Mouse (Mus musculus) embryonic facial prominence, embryonic 14.5 days (tissue): ENCODE results near the gene Pcgf2. TPM values are rescaled to one million over a fixed set of nuclear protein-coding genes. Genes with fewer than 3 reads are reported as not detected.
A peak's percentile ranks its signal among the peaks of the same experiment; 100 is the strongest.

Source experiments
- ATAC-seq: fragments of 200-750 bp; cut with Nextera tagmentation; 2 replicates; pipeline ENCODE4 v1.8.0; 2017; ENCODE audit warnings: low read depth, moderate number of reproducible peaks, moderate TSS enrichment
- DNase-seq: peaks from one replicate; pipeline ENCODE4 v3.0.0-alpha.2; 2015; ENCODE audit warnings: low spot score
- H3K27ac ChIP-seq: fragments of 300-500 bp; sonication (generic); replicated peaks from 2 replicates; pipeline ENCODE4 v1.5.1; 2014; ENCODE audit warnings: low read depth, mild to moderate bottlenecking, low read length, moderate library complexity
- H3K27me3 ChIP-seq: fragments of 300-500 bp; sonication (generic); replicated peaks from 2 replicates; pipeline ENCODE4 v1.6.1; 2014; ENCODE audit warnings: low read length; ENCODE audit not compliant: control insufficient read depth, insufficient read depth
- H3K36me3 ChIP-seq: fragments of 300-500 bp; sonication (generic); 2 replicates; pipeline ENCODE4 v1.6.1; 2014; ENCODE audit warnings: low read length, mixed read lengths; ENCODE audit not compliant: control insufficient read depth, insufficient read depth
- H3K4me1 ChIP-seq: fragments of 300-500 bp; sonication (generic); 2 replicates; pipeline ENCODE4 v1.6.1; 2014; ENCODE audit warnings: antibody characterized with exemption, low read length; ENCODE audit not compliant: control insufficient read depth, insufficient read depth
- H3K4me2 ChIP-seq: fragments of 300-500 bp; sonication (generic); 2 replicates; pipeline ENCODE4 v1.6.1; 2014; ENCODE audit warnings: low read depth, mild to moderate bottlenecking, low read length, moderate library complexity, mixed read lengths
- H3K4me3 ChIP-seq: fragments of 300-500 bp; sonication (generic); 2 replicates; pipeline ENCODE4 v1.5.1; 2014; ENCODE audit warnings: low read depth, mild to moderate bottlenecking, low read length
- H3K9ac ChIP-seq: fragments of 300-500 bp; sonication (generic); 2 replicates; pipeline ENCODE4 v1.6.1; 2014; ENCODE audit warnings: low read depth, mild to moderate bottlenecking, low read length, moderate library complexity, mixed read lengths
- H3K9me3 ChIP-seq: fragments of 300-500 bp; sonication (generic); 2 replicates; pipeline ENCODE4 v1.6.1; 2016; ENCODE audit warnings: low read length; ENCODE audit not compliant: control insufficient read depth
- WGBS: fragments of 180-500 bp; shearing (Covaris S2); extraction: QIAGEN DNeasy Blood & Tissue Kit; methylation state at CpG from one replicate; pipeline ENCODE4 v1.1.7; 2014; 5-methylcytosine and 5-hydroxymethylcytosine counted together
- polyA plus RNA-seq: library from polyadenylated mRNA; unstranded; fragments of >200 nt; fragmentation: Nextera tagmentation; extraction: Ambion mirVana; gene quantifications from 2 replicates; pipeline ENCODE4 v1.2.1, GENCODE M21; 2014

The Pcgf2 gene
- polyA plus RNA-seq, 1 experiment from 2014 or later: 12.7 TPM

- H3K27me3 ChIP-seq: peaks cover 18% of the 10 kb centered on the region
- ATAC-seq (no peak), DNase-seq (no peak)
- H3K27ac ChIP-seq: peak overlapping the region; percentile 83
- H3K36me3 ChIP-seq: peaks cover 37% of the 10 kb centered on the region
- no peaks in the 10 kb centered on the region for H3K9me3 ChIP-seq
- under 1% methylated on average over 6 of the region's 8 CpGs for WGBS
- peak overlapping the region; percentile 86 for H3K9ac ChIP-seq
- H3K4me2 ChIP-seq: peak overlapping the region; percentile 74
- H3K4me1 ChIP-seq: peaks cover 27% of the 10 kb centered on the region
- H3K4me3 ChIP-seq: peak overlapping the region; percentile 86
These were observed 36.0 kb downstream of the Pcgf2 start for GRCm38 (mm10) chr11:97664339-97664665.

DNA sequence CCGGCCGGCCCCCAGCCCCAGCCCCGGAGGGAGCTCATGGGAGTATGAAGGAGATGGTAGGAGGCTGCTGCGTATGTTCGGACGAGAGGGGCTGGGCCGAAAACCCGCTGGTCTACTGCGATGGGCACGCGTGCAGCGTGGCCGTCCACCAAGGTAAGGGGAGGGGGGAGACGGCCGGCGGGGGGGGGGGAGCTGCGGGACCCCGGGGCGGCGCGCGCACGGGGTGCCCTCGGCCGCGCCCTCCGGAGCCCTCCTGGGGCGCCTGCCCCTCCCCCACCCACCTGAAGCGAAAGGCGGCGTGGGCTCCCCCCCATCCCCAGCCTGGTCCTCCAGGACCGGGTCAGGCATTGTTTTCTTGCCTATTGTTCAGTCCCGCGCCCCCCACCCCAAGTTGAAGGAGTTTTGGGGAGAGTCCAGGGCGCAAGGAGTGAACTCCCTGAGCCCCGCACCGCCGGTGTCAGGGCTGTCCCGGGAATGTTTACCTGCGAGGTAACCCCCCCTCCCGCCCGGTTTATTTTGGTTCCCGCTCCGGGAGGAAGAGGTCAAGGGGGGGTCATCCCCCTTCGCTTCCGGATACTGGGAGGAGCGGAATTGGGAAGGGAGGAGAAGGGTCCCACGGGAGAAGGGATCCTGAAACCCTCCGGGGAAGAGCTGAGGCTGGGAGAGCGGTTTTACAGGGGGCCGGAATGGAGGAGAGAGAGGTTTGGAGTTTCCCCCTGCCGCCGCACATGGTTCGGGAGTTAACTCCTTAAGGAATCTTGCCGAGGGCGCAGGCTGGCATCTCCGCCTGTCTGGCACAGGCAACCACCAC is 36.6 kb downstream of the Pcgf2 start:
- Histone ChIP-seq H3K27me3 (peaks cover 18% of the 10 kb centered on the region), H3K9me3 (no peaks in the 10 kb centered on the region), H3K27ac (peak overlapping the region; percentile 83), H3K9ac (peak overlapping the region; percentile 86), H3K36me3 (peaks cover 32% of the 10 kb centered on the region), H3K4me2 (peak overlapping the region; percentile 74), H3K4me3 (peak overlapping the region; percentile 86), H3K4me1 (peaks cover 31% of the 10 kb centered on the region)
- ATAC-seq (no peak), DNase-seq (peak; percentile 62)
- WGBS: 1% methylated on average over 28 of the region's 57 CpGs

DNA sequence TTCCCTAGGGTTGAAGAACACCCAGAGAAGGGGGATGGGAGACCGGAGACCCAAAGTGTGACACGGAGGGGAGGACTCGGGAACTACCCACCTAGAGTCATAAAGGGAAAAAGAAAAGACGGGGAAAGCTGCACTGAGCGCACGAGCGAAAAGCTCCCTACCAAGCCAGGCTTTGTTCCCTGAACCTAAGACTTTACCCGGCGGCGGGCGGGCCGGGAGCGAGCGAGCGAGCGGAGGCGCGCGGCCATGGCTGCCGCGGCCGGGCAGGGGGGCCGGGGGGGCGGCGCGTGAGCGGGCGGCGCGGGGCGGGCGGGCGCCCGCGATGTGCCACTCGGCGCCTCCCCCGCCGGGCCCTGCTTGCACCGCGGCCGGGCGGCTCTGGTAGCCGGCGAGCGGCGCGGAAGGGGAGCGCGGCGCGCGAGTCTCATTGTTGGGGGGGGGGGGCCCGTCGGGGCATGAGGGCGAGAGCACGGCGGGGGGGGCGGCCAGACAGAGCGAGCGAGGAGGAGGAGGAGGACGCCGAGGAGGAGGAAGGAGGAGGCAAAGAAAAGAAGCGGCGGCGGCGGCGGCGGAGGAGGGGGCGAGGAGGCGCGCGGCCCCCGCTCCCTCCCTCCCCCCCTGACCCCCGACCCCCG is 37.3 kb downstream of the Pcgf2 start, which contains the start of gene Mllt6:
Gene Mllt6 (plus strand): TSS at position 522 of the 635 bp plus-strand sequence.
- Histone ChIP-seq H3K9ac (peak within 1 kb of the TSS; percentile 86), H3K27me3 (peaks cover 18% of the 10 kb centered on the region), H3K4me2 (peak within 1 kb of the TSS; percentile 74), H3K36me3 (peaks cover 25% of the 10 kb centered on the region), H3K4me1 (peaks cover 31% of the 10 kb centered on the region), H3K27ac (peak within 1 kb of the TSS; percentile 83), H3K9me3 (no peaks in the 10 kb centered on the region), H3K4me3 (peak within 1 kb of the TSS; percentile 86)
- WGBS: 0% methylated on average over 7 of the region's 76 CpGs
- ATAC-seq (peak; percentile 74), DNase-seq (peak; percentile 93)

DNA sequence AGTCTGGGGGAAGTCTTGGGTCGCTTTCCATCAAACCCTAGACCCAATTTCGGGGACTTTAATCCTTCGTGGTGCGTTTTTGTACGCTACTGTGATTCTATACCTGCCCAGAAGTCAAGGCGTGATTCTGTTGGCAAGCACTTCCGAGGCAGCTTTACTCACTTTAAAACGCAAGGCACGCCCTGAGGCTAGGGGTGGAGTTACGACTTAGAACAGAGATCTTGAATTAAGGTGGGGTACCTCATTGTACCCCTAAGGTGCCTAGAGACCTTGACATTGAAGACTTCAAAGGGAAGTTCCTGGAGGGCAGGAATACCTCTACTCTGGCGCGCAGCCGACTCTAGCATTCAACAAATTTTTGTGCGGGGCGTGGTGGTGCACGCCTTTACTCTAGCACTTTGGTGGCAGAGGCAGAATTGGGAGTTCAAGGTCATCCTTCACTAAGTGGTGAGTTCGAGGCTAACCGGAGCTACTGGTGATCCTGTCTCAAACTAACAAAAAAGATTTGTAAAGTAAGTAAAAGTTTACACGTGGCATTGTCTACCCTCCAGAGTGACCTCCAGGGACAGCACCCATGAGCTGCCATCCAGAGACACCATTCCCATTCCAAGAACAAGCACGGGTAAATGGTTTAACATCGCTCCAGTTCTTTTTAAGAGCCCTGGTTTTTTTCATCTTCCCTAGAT is 37.9 kb downstream of the Pcgf2 start:
- peak overlapping the region; percentile 86 for H3K9ac ChIP-seq
- under 1% methylated on average over 21 of the region's 21 CpGs for WGBS
- peak overlapping the region; percentile 74 for H3K4me2 ChIP-seq
- DNase-seq (peak; percentile 82), ATAC-seq (no peak)
- H3K27me3 ChIP-seq: peaks cover 18% of the 10 kb centered on the region
- H3K36me3 ChIP-seq: peaks cover 21% of the 10 kb centered on the region
- H3K27ac ChIP-seq: peak overlapping the region; percentile 83; the same call in 1 of the 2 replicates
- H3K4me1 ChIP-seq: peaks cover 31% of the 10 kb centered on the region
- peak overlapping the region; percentile 86 for H3K4me3 ChIP-seq
- no peaks in the 10 kb centered on the region for H3K9me3 ChIP-seq

- DNase-seq: peak; percentile 76
- Histone ChIP-seq H3K4me2 (peak overlapping the region; percentile 74), H3K36me3 (peaks cover 15% of the 10 kb centered on the region), H3K4me3 (peak overlapping the region; percentile 86), H3K9me3 (no peaks in the 10 kb centered on the region), H3K27ac (no peak overlapping the region; the same call in 1 of the 2 replicates), H3K4me1 (peaks cover 31% of the 10 kb centered on the region), H3K9ac (0 out of 2 replicates have a peak overlapping the region, but pooled peaks have one; percentile 15), H3K27me3 (peaks cover 18% of the 10 kb centered on the region)
- ATAC-seq: no peak
- under 1% methylated on average over 11 of the region's 20 CpGs for WGBS
These were observed 38.6 kb downstream of the Pcgf2 start for GRCm38 (mm10) chr11:97661648-97662133.

DNA sequence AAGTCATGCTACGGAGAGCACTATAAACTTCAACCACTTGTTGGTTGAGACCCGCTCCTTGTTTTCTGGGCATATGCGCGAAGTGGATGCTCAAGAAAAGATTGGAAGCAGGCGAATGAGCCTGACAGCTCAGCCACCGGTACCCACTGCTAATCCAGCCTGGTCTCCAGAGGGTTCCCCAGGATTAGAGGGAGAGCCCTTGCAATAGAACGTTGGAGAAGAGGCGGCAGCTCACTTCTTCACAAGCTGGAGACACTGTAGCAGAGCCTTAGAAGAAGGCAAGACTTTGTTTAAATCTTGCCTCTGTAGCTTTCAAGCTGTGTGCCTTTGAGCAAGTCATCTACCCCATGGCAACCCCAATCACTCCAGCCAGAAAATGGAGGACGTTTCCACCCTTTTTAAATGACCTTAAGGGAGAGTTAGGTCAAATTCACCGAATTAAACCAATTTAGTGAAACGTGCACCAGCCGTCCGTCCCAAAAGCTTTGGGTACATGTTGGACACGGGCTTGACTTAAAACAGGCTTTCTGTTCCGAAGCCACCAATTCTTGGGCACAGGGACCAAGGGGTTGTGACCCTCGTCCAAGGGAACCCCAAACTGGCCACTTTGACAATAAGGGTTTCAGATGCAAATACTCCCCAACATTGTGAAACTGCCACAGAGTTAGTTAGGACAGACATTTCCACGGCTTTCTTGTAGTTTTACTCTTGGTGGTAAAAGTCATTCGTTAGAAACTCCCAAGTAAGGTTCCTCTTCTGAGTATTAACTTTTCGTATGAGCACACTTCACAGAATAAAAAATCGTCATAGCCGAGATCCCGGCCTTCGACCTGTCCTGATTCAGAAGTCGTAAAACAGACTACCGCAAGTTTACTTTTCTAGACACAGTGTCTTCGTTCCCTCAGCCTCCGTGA is 39.3 kb downstream of the Pcgf2 start:
- Histone ChIP-seq H3K9ac (peak overlapping the region; percentile 86), H3K4me2 (peak overlapping the region; percentile 74), H3K36me3 (peaks cover 8% of the 10 kb centered on the region), H3K4me3 (peak overlapping the region; percentile 86), H3K9me3 (no peaks in the 10 kb centered on the region), H3K4me1 (peaks cover 31% of the 10 kb centered on the region), H3K27me3 (peaks cover 18% of the 10 kb centered on the region), H3K27ac (no peak overlapping the region; the same call in 1 of the 2 replicates)
- DNase-seq (no peak), ATAC-seq (no peak)
- WGBS: 2% methylated on average over 27 of the region's 27 CpGs

GRCm38 (mm10) chr11:97659990-97660714 is 40.1 kb downstream of the Pcgf2 start:
- Histone ChIP-seq H3K4me3 (peak overlapping the region; percentile 86), H3K4me2 (peak overlapping the region; percentile 74), H3K9ac (peak overlapping the region; percentile 86), H3K36me3 (0 out of 2 replicates have a peak, but pooled peaks cover under 1% of the 10 kb centered on the region), H3K27me3 (peaks cover 18% of the 10 kb centered on the region), H3K9me3 (no peaks in the 10 kb centered on the region), H3K27ac (peak overlapping the region; percentile 73), H3K4me1 (peaks cover 31% of the 10 kb centered on the region)
- peak; percentile 89 for ATAC-seq
- peak; percentile 85 for DNase-seq
- WGBS: under 1% methylated on average over 36 of the region's 78 CpGs
